Mouse (Mus musculus): Measurements from ENCODE around the gene Cc2d2a. TPM values are rescaled to one million over a fixed set of nuclear protein-coding genes. Genes with fewer than 3 reads are reported as not detected.

The Cc2d2a gene
- polyA plus RNA-seq, 1 experiment: not detected

GRCm38 (mm10) chr5:43663531-43663930 lies 1.4 kb downstream of the Cc2d2a start:
- 45% methylated on average over 6 of the region's 6 CpGs for WGBS
- H3K4me3 ChIP-seq (ENCODE audit: insufficient read depth, low read depth, low read length): 0 out of 2 replicates have a peak overlapping the region, but pooled peaks have one; percentile 14
- H3K27ac ChIP-seq (ENCODE audit: insufficient read depth, low read depth, low read length): no peak overlapping the region

DNA sequence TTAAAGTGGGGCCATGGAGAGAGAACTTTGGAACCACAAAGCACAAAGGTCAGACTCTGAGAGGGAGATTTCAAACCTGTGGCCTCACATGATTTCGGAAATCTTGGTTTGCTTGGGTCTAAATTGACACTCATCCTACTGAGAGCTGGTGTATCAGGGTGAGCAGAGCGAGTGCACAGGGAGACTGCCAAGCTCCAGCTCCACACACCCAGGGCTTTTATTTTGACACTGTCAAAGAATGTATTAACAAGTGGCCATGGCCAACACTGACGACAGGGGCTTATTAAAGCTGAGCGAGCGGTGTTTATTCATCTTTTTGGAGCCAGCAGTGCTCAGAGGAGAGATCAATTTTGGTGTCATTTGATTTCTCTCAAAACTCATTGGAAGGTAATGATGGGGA lies 3.0 kb downstream of the Cc2d2a start:
- TF ChIP-seq CTCF (IDR thresholded peaks at IDR 0.05; ENCODE audit: insufficient read depth, low read depth, low read length) (no peak), POLR2A (IDR thresholded peaks at IDR 0.05; ENCODE audit: insufficient read depth, low read depth, low read length) (no peak)
- peaks cover 12% of the 10 kb centered on the region for H3K4me1 ChIP-seq (ENCODE audit: control insufficient read depth, insufficient read depth, low read length)
- no peak overlapping the region for H3K27ac ChIP-seq (ENCODE audit: insufficient read depth, low read depth, low read length)
- H3K4me3 ChIP-seq (ENCODE audit: insufficient read depth, low read depth, low read length): no peak overlapping the region
- WGBS: 51% methylated on average over 5 of the region's 5 CpGs

More at GRCm38 (mm10) chr5:43663531-43663930, 1.4 kb downstream of the Cc2d2a start:
- peaks cover 12% of the 10 kb centered on the region for H3K4me1 ChIP-seq (ENCODE audit: control insufficient read depth, insufficient read depth, low read length)
- TF ChIP-seq POLR2A (IDR thresholded peaks at IDR 0.05; ENCODE audit: insufficient read depth, low read depth, low read length): no peak
- TF ChIP-seq CTCF (IDR thresholded peaks at IDR 0.05; ENCODE audit: insufficient read depth, low read depth, low read length): no peak

GRCm38 (mm10) chr5:43669118-43669645 lies 7.0 kb downstream of the Cc2d2a start:
- TF ChIP-seq CTCF (IDR thresholded peaks at IDR 0.05; ENCODE audit: insufficient read depth, low read depth, low read length) (no peak), POLR2A (IDR thresholded peaks at IDR 0.05; ENCODE audit: insufficient read depth, low read depth, low read length) (no peak)
- WGBS: 92% methylated on average over 8 of the region's 8 CpGs
- H3K27ac ChIP-seq (ENCODE audit: insufficient read depth, low read depth, low read length): no peak overlapping the region
- H3K4me3 ChIP-seq (ENCODE audit: insufficient read depth, low read depth, low read length): no peak overlapping the region
- H3K4me1 ChIP-seq (ENCODE audit: control insufficient read depth, insufficient read depth, low read length): no peaks in the 10 kb centered on the region; the same call in 1 of the 2 replicates

DNA sequence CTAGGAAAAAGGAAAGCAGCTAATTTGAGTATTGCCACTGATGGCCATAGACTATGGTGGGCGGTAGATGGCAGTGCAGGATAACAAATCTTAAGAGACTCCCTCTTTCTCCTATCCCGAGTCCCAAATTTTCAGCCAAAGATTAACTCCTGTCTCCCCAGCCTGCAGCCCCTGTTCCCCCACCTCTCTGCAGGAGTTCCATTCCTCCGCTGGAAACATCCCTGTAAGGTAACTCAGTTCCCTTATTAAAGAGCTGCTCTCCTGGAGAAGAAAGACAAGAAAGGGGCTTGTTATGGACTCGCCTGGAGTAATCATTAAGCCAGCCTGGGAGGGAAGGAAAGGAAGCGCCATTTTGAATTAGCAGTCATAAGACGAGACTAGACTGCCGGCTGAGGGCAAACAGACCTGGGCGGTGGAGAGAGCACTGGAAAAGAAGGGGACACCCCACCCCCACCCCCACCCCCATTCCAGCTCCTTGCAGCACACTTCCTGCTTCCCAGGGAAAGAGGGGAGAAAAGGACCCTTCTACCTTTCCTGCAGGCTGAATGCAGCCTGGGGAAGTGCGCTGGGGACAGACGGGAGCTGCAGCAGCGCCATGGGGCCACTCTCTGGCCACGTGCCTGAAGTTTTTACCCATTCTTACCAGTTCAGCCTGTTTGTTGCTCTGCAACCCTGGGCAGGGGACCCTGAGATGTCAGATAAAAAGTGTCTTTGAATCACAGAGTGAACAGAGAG lies 10.2 kb downstream of the Cc2d2a start:
- WGBS: under 1% methylated on average over 12 of the region's 12 CpGs
- TF ChIP-seq CTCF (IDR thresholded peaks at IDR 0.05; ENCODE audit: insufficient read depth, low read depth, low read length) (no peak), POLR2A (IDR thresholded peaks at IDR 0.05; ENCODE audit: insufficient read depth, low read depth, low read length) (peak; percentile 31; the same call in 1 of the 2 replicates)
- no peaks in the 10 kb centered on the region; the same call in 1 of the 2 replicates for H3K4me1 ChIP-seq (ENCODE audit: control insufficient read depth, insufficient read depth, low read length)

DNA sequence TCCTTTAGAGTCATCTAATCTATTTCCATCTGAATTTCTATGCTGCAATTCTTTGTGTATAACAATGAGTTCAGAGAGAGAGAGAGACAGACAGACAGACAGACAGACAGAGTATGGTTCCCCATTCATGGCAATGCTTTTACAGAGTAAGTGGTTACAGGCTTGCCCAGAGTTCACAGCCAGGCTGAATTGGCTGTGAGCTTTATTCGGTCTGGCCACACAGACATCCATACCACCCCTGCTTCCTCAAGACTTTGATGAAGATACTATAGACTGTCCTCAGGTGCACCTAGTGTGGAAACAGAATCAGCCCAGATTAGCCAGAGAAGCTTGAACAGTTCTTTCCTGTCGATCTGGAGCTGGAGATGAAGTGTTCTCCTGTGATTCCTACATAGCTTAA lies 10.9 kb downstream of the Cc2d2a start:
- Histone ChIP-seq H3K4me3 (ENCODE audit: insufficient read depth, low read depth, low read length) (no peak overlapping the region), H3K27ac (ENCODE audit: insufficient read depth, low read depth, low read length) (no peak overlapping the region), H3K4me1 (ENCODE audit: control insufficient read depth, insufficient read depth, low read length) (no peaks in the 10 kb centered on the region; the same call in 1 of the 2 replicates)
- TF ChIP-seq CTCF (IDR thresholded peaks at IDR 0.05; ENCODE audit: insufficient read depth, low read depth, low read length): no peak
- TF ChIP-seq POLR2A (IDR thresholded peaks at IDR 0.05; ENCODE audit: insufficient read depth, low read depth, low read length): no peak
- WGBS: 60% methylated on average over 2 of the region's 2 CpGs

More for the DNA sequence above, 10.2 kb downstream of the Cc2d2a start:
- H3K27ac ChIP-seq (ENCODE audit: insufficient read depth, low read depth, low read length): peak overlapping the region; percentile 99
- H3K4me3 ChIP-seq (ENCODE audit: insufficient read depth, low read depth, low read length): peak overlapping the region; percentile 58

DNA sequence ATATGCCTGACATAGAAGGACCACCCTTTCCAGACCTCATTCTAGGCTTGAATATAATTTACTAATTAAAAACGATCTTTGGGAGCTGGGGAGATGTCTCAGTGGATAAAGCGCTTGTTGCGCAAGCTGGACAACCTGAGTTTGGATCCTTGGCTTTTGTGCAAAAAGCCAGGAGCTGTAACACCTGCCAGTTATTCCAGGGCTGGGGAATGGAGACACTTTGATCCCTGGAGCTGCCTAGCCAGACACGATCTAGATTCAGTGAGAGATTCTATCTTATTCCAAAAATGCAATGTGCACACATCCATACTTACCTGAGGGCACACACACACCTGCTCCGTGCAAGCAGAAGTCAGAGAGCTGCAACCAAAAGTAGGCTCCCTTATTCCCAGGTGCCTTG lies 23.3 kb downstream of the Cc2d2a start:
- 90% methylated on average over 5 of the region's 5 CpGs for WGBS
- no peak overlapping the region for H3K27ac ChIP-seq (ENCODE audit: insufficient read depth, low read depth, low read length)
- no peaks in the 10 kb centered on the region for H3K4me1 ChIP-seq (ENCODE audit: control insufficient read depth, insufficient read depth, low read length)
- TF ChIP-seq POLR2A (IDR thresholded peaks at IDR 0.05; ENCODE audit: insufficient read depth, low read depth, low read length): no peak
- no peak for TF ChIP-seq CTCF (IDR thresholded peaks at IDR 0.05; ENCODE audit: insufficient read depth, low read depth, low read length)
- no peak overlapping the region for H3K4me3 ChIP-seq (ENCODE audit: insufficient read depth, low read depth, low read length)

DNA sequence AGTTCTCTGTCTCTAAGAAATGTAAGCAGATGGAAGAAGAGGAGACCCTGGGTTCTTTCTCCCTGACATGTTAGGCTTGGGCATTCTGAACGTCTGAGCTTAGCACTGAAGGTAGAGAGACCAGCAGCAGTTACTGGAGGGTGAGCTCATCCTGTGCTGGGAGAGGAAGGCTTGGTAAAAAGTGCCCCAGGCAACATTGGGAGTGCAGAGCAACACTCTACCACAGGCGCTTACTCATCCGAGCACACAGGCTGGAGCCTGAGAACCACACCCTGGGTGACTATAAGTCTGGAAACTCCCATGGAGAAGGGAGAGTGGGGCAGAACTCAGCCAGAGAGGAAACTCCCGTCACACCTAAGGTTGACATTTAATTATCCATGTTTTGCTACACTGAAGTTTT lies 30.3 kb downstream of the Cc2d2a start:
- WGBS: 80% methylated on average over 4 of the region's 4 CpGs
- Histone ChIP-seq H3K27ac (ENCODE audit: insufficient read depth, low read depth, low read length) (no peak overlapping the region), H3K4me1 (ENCODE audit: control insufficient read depth, insufficient read depth, low read length) (no peaks in the 10 kb centered on the region), H3K4me3 (ENCODE audit: insufficient read depth, low read depth, low read length) (no peak overlapping the region)
- no peak for TF ChIP-seq POLR2A (IDR thresholded peaks at IDR 0.05; ENCODE audit: insufficient read depth, low read depth, low read length)
- no peak for TF ChIP-seq CTCF (IDR thresholded peaks at IDR 0.05; ENCODE audit: insufficient read depth, low read depth, low read length)

GRCm38 (mm10) chr5:43697133-43697532 lies 35.0 kb downstream of the Cc2d2a start:
- H3K4me1 ChIP-seq (ENCODE audit: control insufficient read depth, insufficient read depth, low read length): no peaks in the 10 kb centered on the region

GRCm38 (mm10) chr5:43699240-43699639 lies 37.1 kb downstream of the Cc2d2a start:
- Histone ChIP-seq H3K4me1 (ENCODE audit: control insufficient read depth, insufficient read depth, low read length) (no peaks in the 10 kb centered on the region), H3K4me3 (ENCODE audit: insufficient read depth, low read depth, low read length) (no peak overlapping the region), H3K27ac (ENCODE audit: insufficient read depth, low read depth, low read length) (no peak overlapping the region)
- TF ChIP-seq POLR2A (IDR thresholded peaks at IDR 0.05; ENCODE audit: insufficient read depth, low read depth, low read length): no peak
- no peak for TF ChIP-seq CTCF (IDR thresholded peaks at IDR 0.05; ENCODE audit: insufficient read depth, low read depth, low read length)

More at GRCm38 (mm10) chr5:43697133-43697532, 35.0 kb downstream of the Cc2d2a start:
- 88% methylated on average over 3 of the region's 3 CpGs for WGBS
- no peak overlapping the region for H3K4me3 ChIP-seq (ENCODE audit: insufficient read depth, low read depth, low read length)
- no peak overlapping the region for H3K27ac ChIP-seq (ENCODE audit: insufficient read depth, low read depth, low read length)
- TF ChIP-seq POLR2A (IDR thresholded peaks at IDR 0.05; ENCODE audit: insufficient read depth, low read depth, low read length) (no peak), CTCF (IDR thresholded peaks at IDR 0.05; ENCODE audit: insufficient read depth, low read depth, low read length) (no peak)

Measured in olfactory bulb, adult 2 months (tissue).